Mouse (Mus musculus): ENCODE measurements around the gene Padi4. TPM values are rescaled to one million over a fixed set of nuclear protein-coding genes. Genes with fewer than 3 reads are reported as not detected.

Padi4 gene
- polyA plus RNA-seq, 1 experiment, result 0.35 TPM

GRCm38 (mm10) chr4:140704166-140704565, 69.9 kb downstream of the Padi4 start:
- no peaks in the 10 kb centered on the region; the same call in 1 of the 2 replicates for H3K36me3 ChIP-seq (ENCODE audit: control insufficient read depth, insufficient read depth, low read length)
- H3K27ac ChIP-seq (ENCODE audit: insufficient read depth, low read depth, low read length), result no peak overlapping the region
- H3K27me3 ChIP-seq (ENCODE audit: control insufficient read depth, insufficient read depth, low read length), result no peaks in the 10 kb centered on the region
- TF ChIP-seq POLR2A (IDR thresholded peaks at IDR 0.05; ENCODE audit: low read depth, low read length) (no peak), CTCF (IDR thresholded peaks at IDR 0.05; ENCODE audit: extremely low read depth, insufficient read length, insufficient replicate concordance, low read depth, low read length) (no peak)
- H3K4me3 ChIP-seq (ENCODE audit: low read depth, low read length), result no peak overlapping the region
- H3K4me1 ChIP-seq (ENCODE audit: control insufficient read depth, insufficient read depth, insufficient read length, low read length), result peaks cover 13% of the 10 kb centered on the region
- WGBS, result 46% methylated on average over 4 of the region's 4 CpGs

- H3K27ac ChIP-seq (ENCODE audit: insufficient read depth, low read depth, low read length), result no peak overlapping the region
These were observed 70.4 kb downstream of the Padi4 start for GRCm38 (mm10) chr4:140703636-140704035.

GRCm38 (mm10) chr4:140702611-140703327, 71.3 kb downstream of the Padi4 start:
- no peaks in the 10 kb centered on the region for H3K27me3 ChIP-seq (ENCODE audit: control insufficient read depth, insufficient read depth, low read length)
- no peak for TF ChIP-seq CTCF (IDR thresholded peaks at IDR 0.05; ENCODE audit: extremely low read depth, insufficient read length, insufficient replicate concordance, low read depth, low read length)
- peaks cover 5% of the 10 kb centered on the region for H3K4me1 ChIP-seq (ENCODE audit: control insufficient read depth, insufficient read depth, insufficient read length, low read length)
- under 1% methylated on average over 54 of the region's 68 CpGs for WGBS
- no peaks in the 10 kb centered on the region for H3K36me3 ChIP-seq (ENCODE audit: control insufficient read depth, insufficient read depth, low read length)
- no peak overlapping the region for H3K27ac ChIP-seq (ENCODE audit: insufficient read depth, low read depth, low read length)
- peak overlapping the region; percentile 86 for H3K4me3 ChIP-seq (ENCODE audit: low read depth, low read length)

More at GRCm38 (mm10) chr4:140703636-140704035, 70.4 kb downstream of the Padi4 start:
- Histone ChIP-seq H3K27me3 (ENCODE audit: control insufficient read depth, insufficient read depth, low read length) (no peaks in the 10 kb centered on the region), H3K36me3 (ENCODE audit: control insufficient read depth, insufficient read depth, low read length) (no peaks in the 10 kb centered on the region; the same call in 1 of the 2 replicates), H3K4me1 (ENCODE audit: control insufficient read depth, insufficient read depth, insufficient read length, low read length) (peaks cover 11% of the 10 kb centered on the region), H3K4me3 (ENCODE audit: low read depth, low read length) (no peak overlapping the region)
- TF ChIP-seq POLR2A (IDR thresholded peaks at IDR 0.05; ENCODE audit: low read depth, low read length) (no peak), CTCF (IDR thresholded peaks at IDR 0.05; ENCODE audit: extremely low read depth, insufficient read length, insufficient replicate concordance, low read depth, low read length) (no peak)
- 54% methylated on average over 8 of the region's 8 CpGs for WGBS

- peak overlapping the region; percentile 79 for H3K27ac ChIP-seq (ENCODE audit: insufficient read depth, low read depth, low read length)
- WGBS, result 2% methylated on average over 96 of the region's 107 CpGs
- H3K36me3 ChIP-seq (ENCODE audit: control insufficient read depth, insufficient read depth, low read length), result no peaks in the 10 kb centered on the region
- H3K4me3 ChIP-seq (ENCODE audit: low read depth, low read length), result peak overlapping the region; percentile 86
- peaks cover 4% of the 10 kb centered on the region for H3K4me1 ChIP-seq (ENCODE audit: control insufficient read depth, insufficient read depth, insufficient read length, low read length)
- H3K27me3 ChIP-seq (ENCODE audit: control insufficient read depth, insufficient read depth, low read length), result no peaks in the 10 kb centered on the region
- TF ChIP-seq CTCF (IDR thresholded peaks at IDR 0.05; ENCODE audit: extremely low read depth, insufficient read length, insufficient replicate concordance, low read depth, low read length) (no peak), POLR2A (IDR thresholded peaks at IDR 0.05; ENCODE audit: low read depth, low read length) (no peak)
These were observed 72.1 kb downstream of the Padi4 start for GRCm38 (mm10) chr4:140701716-140702561.

GRCm38 (mm10) chr4:140701049-140701715, 72.9 kb downstream of the Padi4 start:
- Histone ChIP-seq H3K36me3 (ENCODE audit: control insufficient read depth, insufficient read depth, low read length) (no peaks in the 10 kb centered on the region), H3K27me3 (ENCODE audit: control insufficient read depth, insufficient read depth, low read length) (no peaks in the 10 kb centered on the region), H3K4me1 (ENCODE audit: control insufficient read depth, insufficient read depth, insufficient read length, low read length) (peaks cover 4% of the 10 kb centered on the region), H3K4me3 (ENCODE audit: low read depth, low read length) (peak overlapping the region; percentile 86), H3K27ac (ENCODE audit: insufficient read depth, low read depth, low read length) (peak overlapping the region; percentile 79)
- peak; percentile 60; the same call in 1 of the 2 replicates for TF ChIP-seq CTCF (IDR thresholded peaks at IDR 0.05; ENCODE audit: extremely low read depth, insufficient read length, insufficient replicate concordance, low read depth, low read length)
- peak; percentile 30; the same call in 1 of the 2 replicates for TF ChIP-seq POLR2A (IDR thresholded peaks at IDR 0.05; ENCODE audit: low read depth, low read length)
- WGBS, result 1% methylated on average over 61 of the region's 61 CpGs

- 11% methylated on average over 20 of the region's 20 CpGs for WGBS
- peaks cover 4% of the 10 kb centered on the region for H3K4me1 ChIP-seq (ENCODE audit: control insufficient read depth, insufficient read depth, insufficient read length, low read length)
- H3K4me3 ChIP-seq (ENCODE audit: low read depth, low read length), result peak within 1 kb of the TSS; percentile 86
- H3K27ac ChIP-seq (ENCODE audit: insufficient read depth, low read depth, low read length), result peak within 1 kb of the TSS; percentile 79
- TF ChIP-seq CTCF (IDR thresholded peaks at IDR 0.05; ENCODE audit: extremely low read depth, insufficient read length, insufficient replicate concordance, low read depth, low read length) (no peak), POLR2A (IDR thresholded peaks at IDR 0.05; ENCODE audit: low read depth, low read length) (no peak)
- no peaks in the 10 kb centered on the region for H3K36me3 ChIP-seq (ENCODE audit: control insufficient read depth, insufficient read depth, low read length)
- H3K27me3 ChIP-seq (ENCODE audit: control insufficient read depth, insufficient read depth, low read length), result no peaks in the 10 kb centered on the region
These were observed 73.6 kb downstream of the Padi4 start, which contains the start of gene Rcc2 for GRCm38 (mm10) chr4:140700269-140701018. Gene Rcc2, plus strand, starts transcription at chr4:140700541.
